In genomic region chr10:78765570-78765969, GRCm38 (mm10) we compare ENCODE assay signal across 46 mouse cellular contexts. TPM values are rescaled to one million over a fixed set of nuclear protein-coding genes. Genes with fewer than 3 reads are reported as not detected.
"Had no signal": no experiment of that assay in that cellular context is flagged by ENCODE, and none has a peak within 500 bp of the region (broad histone marks: within the 10 kb centered on the region; RNA-seq: fewer than 3 reads in every experiment).

No protein-coding gene starts in this region.

- H3K4me2 ChIP-seq: limb, embryonic 12.5 days; limb, embryonic 13.5 days; limb, embryonic 15.5 days; liver, embryonic 11.5 days; liver, embryonic 12.5 days; liver, embryonic 13.5 days; liver, embryonic 15.5 days; lung, embryonic 15.5 days; midbrain, embryonic 11.5 days; midbrain, embryonic 12.5 days; midbrain, embryonic 13.5 days; midbrain, embryonic 15.5 days; neural tube, embryonic 12.5 days had no signal

- H3K9ac ChIP-seq: limb, embryonic 12.5 days; limb, embryonic 13.5 days; limb, embryonic 15.5 days; liver, embryonic 12.5 days; liver, embryonic 13.5 days; liver, embryonic 14.5 days; liver, embryonic 15.5 days; liver, postnatal 0 days; lung, embryonic 15.5 days; midbrain, embryonic 12.5 days; midbrain, embryonic 13.5 days; midbrain, embryonic 15.5 days; neural tube, embryonic 12.5 days had no signal

- H3K27me3 ChIP-seq: limb, embryonic 12.5 days; limb, embryonic 13.5 days; limb, embryonic 15.5 days; liver, embryonic 12.5 days; liver, embryonic 13.5 days; liver, embryonic 15.5 days; lung, embryonic 15.5 days; megakaryocyte, embryonic 14.5 days; midbrain, embryonic 12.5 days; midbrain, embryonic 13.5 days; midbrain, embryonic 15.5 days; neural tube, embryonic 12.5 days had no signal

- H3K9me3 ChIP-seq: limb, embryonic 10.5 days; limb, embryonic 15.5 days; liver, embryonic 12.5 days; liver, embryonic 13.5 days; liver, embryonic 15.5 days; lung, embryonic 15.5 days had no signal

- H3K4me1 ChIP-seq: limb, embryonic 10.5 days; limb, embryonic 12.5 days; limb, embryonic 13.5 days; limb, embryonic 15.5 days; liver, embryonic 12.5 days; liver, embryonic 13.5 days; liver, embryonic 15.5 days; lung, embryonic 15.5 days; megakaryocyte, embryonic 14.5 days; midbrain, embryonic 10.5 days; midbrain, embryonic 12.5 days; midbrain, embryonic 13.5 days; midbrain, embryonic 15.5 days; neural tube, embryonic 12.5 days had no signal

- DNase-seq: left cerebral cortex, postnatal 4 days; liver; liver, embryonic 13.5 days; liver, postnatal 0 days; lung, adult 18-20 months; lung, adult 2 months; lung, postnatal 10 days; lung, postnatal 14 days; lung, postnatal 36 days; midbrain, embryonic 14.5 days had no signal

- H3K27ac ChIP-seq: left cerebral cortex, adult 2 months; limb, embryonic 10.5 days; limb, embryonic 12.5 days; limb, embryonic 13.5 days; limb, embryonic 15.5 days; liver, embryonic 12.5 days; liver, embryonic 13.5 days; liver, embryonic 14.5 days; liver, embryonic 15.5 days; lung, embryonic 15.5 days; macrophage; midbrain, embryonic 10.5 days; midbrain, embryonic 12.5 days; midbrain, embryonic 13.5 days; midbrain, embryonic 15.5 days; neural tube, embryonic 12.5 days had no signal

- ATAC-seq: liver, embryonic 12.5 days; liver, postnatal 0 days; lung, postnatal 0 days; midbrain, embryonic 13.5 days; midbrain, embryonic 15.5 days; midbrain, embryonic 16.5 days had no signal

- H3K4me3 ChIP-seq: left cerebral cortex, adult 2 months; limb, embryonic 10.5 days; limb, embryonic 12.5 days; limb, embryonic 13.5 days; limb, embryonic 15.5 days; liver, embryonic 12.5 days; liver, embryonic 13.5 days; liver, embryonic 15.5 days; lung, embryonic 15.5 days; megakaryocyte, embryonic 14.5 days; midbrain, embryonic 10.5 days; midbrain, embryonic 12.5 days; midbrain, embryonic 13.5 days; midbrain, embryonic 15.5 days; myocyte; neural tube, embryonic 12.5 days had no signal

- H3K36me3 ChIP-seq: limb, embryonic 10.5 days; limb, embryonic 12.5 days; limb, embryonic 13.5 days; limb, embryonic 15.5 days; liver, embryonic 12.5 days; liver, embryonic 13.5 days; liver, embryonic 15.5 days; lung, embryonic 15.5 days; midbrain, embryonic 10.5 days; midbrain, embryonic 12.5 days; midbrain, embryonic 13.5 days; midbrain, embryonic 15.5 days; neural tube, embryonic 12.5 days had no signal

RNA-seq across cellular contexts. Expression of gene Ccdc105, which starts 12.7 kb away (rescaled TPM):
- total RNA-seq: liver, adult 2 months; megakaryocyte progenitor cell, adult 5-6 weeks; megakaryocyte, adult 5-6 weeks; megakaryocyte-erythroid progenitor cell, adult 5-6 weeks; monocyte, adult 5-6 weeks had no signal
- polyA plus RNA-seq: limb, embryonic 11.5 days; liver, adult 2 months; liver, embryonic 11.5 days; liver, embryonic 12.5 days; liver, embryonic 13.5 days; liver, embryonic 14.5 days; liver, embryonic 15.5 days; liver, embryonic 16.5 days; liver, postnatal 0 days; lung, adult 2 months; lung, postnatal 0 days; macrophage; midbrain, embryonic 10.5 days; myocyte; neural tube, embryonic 11.5 days; neural tube, embryonic 12.5 days had no signal

RNA-seq across cellular contexts. Expression of gene Slc1a6, which starts 14.7 kb away (rescaled TPM):
- total RNA-seq: megakaryocyte progenitor cell, adult 5-6 weeks; megakaryocyte, adult 5-6 weeks; megakaryocyte-erythroid progenitor cell, adult 5-6 weeks; monocyte, adult 5-6 weeks had no signal
- polyA plus RNA-seq: macrophage had no signal

RNA-seq across cellular contexts. Expression of gene Casp14, which starts 47.5 kb away (rescaled TPM):
- total RNA-seq: left cerebral cortex, adult 18-20 months; left cerebral cortex, adult 2 months; left cerebral cortex, adult 8-10 months; left cerebral cortex, postnatal 10 days; left cerebral cortex, postnatal 14 days; left cerebral cortex, postnatal 25 days; left cerebral cortex, postnatal 36 days; left cerebral cortex, postnatal 4 days; liver, adult 2 months; megakaryocyte progenitor cell, adult 5-6 weeks; megakaryocyte, adult 5-6 weeks; megakaryocyte-erythroid progenitor cell, adult 5-6 weeks; monocyte, adult 5-6 weeks had no signal
- polyA plus RNA-seq: liver, adult 2 months; liver, embryonic 11.5 days; liver, embryonic 12.5 days; liver, embryonic 13.5 days; liver, embryonic 14.5 days; liver, embryonic 15.5 days; liver, embryonic 16.5 days; liver, postnatal 0 days; lung, postnatal 0 days; macrophage; midbrain, embryonic 10.5 days; midbrain, embryonic 11.5 days; midbrain, embryonic 12.5 days; midbrain, embryonic 13.5 days; midbrain, embryonic 14.5 days; midbrain, embryonic 15.5 days; midbrain, embryonic 16.5 days; midbrain, postnatal 0 days; myocyte; neural tube, embryonic 11.5 days; neural tube, embryonic 12.5 days had no signal
